Mouse (Mus musculus) CH12.LX (cell line): Measurements from ENCODE around the gene Col6a6. TPM values are rescaled to one million over a fixed set of nuclear protein-coding genes. Genes with fewer than 3 reads are reported as not detected.

Source experiments
- DNase-seq: peaks from one replicate; pipeline ENCODE4 v3.0.0-alpha.2; 2013; ENCODE audit errors: extremely low read depth
- H3K27ac ChIP-seq: 2 replicates; pipeline ENCODE4 v1.5.1; 2012; ENCODE audit warnings: low read depth, mild to moderate bottlenecking, control low read depth, moderate library complexity; ENCODE audit not compliant: insufficient read depth
- H3K27me3 ChIP-seq: replicated peaks from 2 replicates; pipeline ENCODE3; 2012; ENCODE audit warnings: inconsistent platforms
- H3K36me3 ChIP-seq, 2 experiments: replicated peaks in 1 of 2; 2 replicates each; pipeline versions ENCODE3 to v1.6.1; 2012; ENCODE audit warnings: inconsistent platforms in 1 of 2, low read length in 1 of 2, mild to moderate bottlenecking in 1 of 2, mixed read lengths in 1 of 2, moderate library complexity in 1 of 2; ENCODE audit not compliant: control insufficient read depth in 1 of 2, insufficient read depth in 1 of 2
- H3K4me1 ChIP-seq, 2 experiments: 2 replicates each; pipeline ENCODE4 v1.6.1; 2012; ENCODE audit warnings: inconsistent platforms in 1 of 2, moderate library complexity in 1 of 2; ENCODE audit not compliant: insufficient read depth in 2 of 2, control insufficient read depth in 1 of 2
- H3K4me2 ChIP-seq: 2 replicates; pipeline ENCODE4 v1.6.1; 2012; ENCODE audit warnings: low read depth, mild to moderate bottlenecking, control low read depth; ENCODE audit not compliant: poor library complexity, insufficient read depth, severe bottlenecking
- H3K4me3 ChIP-seq, 3 experiments: fragments of 150-350 bp in 1 of 3; sonication (generic) in 1 of 3; replicated peaks in 1 of 3; 2 replicates each; pipeline versions ENCODE3 to v1.5.1; 2011 to 2012; ENCODE audit warnings: low read depth in 2 of 3, low read length in 2 of 3, mild to moderate bottlenecking in 2 of 3, moderate library complexity in 2 of 3, control low read depth in 1 of 3, improper control_type of control experiment in 1 of 3, inconsistent platforms in 1 of 3, mixed read lengths in 1 of 3; ENCODE audit not compliant: poor library complexity in 1 of 3
- H3K79me2 ChIP-seq: replicated peaks from 2 replicates; pipeline ENCODE4 v1.6.1; 2012; ENCODE audit warnings: mild to moderate bottlenecking, moderate library complexity; ENCODE audit not compliant: control insufficient read depth, poor library complexity, insufficient read depth, severe bottlenecking; ENCODE audit errors: extremely low read depth
- H3K9ac ChIP-seq: 2 replicates; pipeline ENCODE4 v1.6.1; 2012; ENCODE audit warnings: low read depth, mild to moderate bottlenecking, control low read depth, moderate library complexity; ENCODE audit not compliant: insufficient read depth
- H3K9me3 ChIP-seq: replicated peaks from 2 replicates; pipeline ENCODE3; 2012; ENCODE audit warnings: low read length, inconsistent platforms, mixed read lengths
- BHLHE40 ChIP-seq: IDR thresholded peaks from 2 replicates; pipeline ENCODE4 v1.6.1; 2011; ENCODE audit warnings: mild to moderate bottlenecking, low read depth, low read length, improper control_type of control experiment
- E2F4 ChIP-seq: IDR thresholded peaks from 2 replicates; pipeline ENCODE4 v1.6.1; 2011; ENCODE audit warnings: low read depth, low read length, improper control_type of control experiment; ENCODE audit not compliant: insufficient replicate concordance
- ELF1 ChIP-seq: IDR thresholded peaks from 2 replicates; pipeline ENCODE4 v1.6.1; 2014; ENCODE audit warnings: low read depth, mild to moderate bottlenecking, inconsistent platforms, low read length, improper control_type of control experiment
- EP300 ChIP-seq: IDR thresholded peaks from 2 replicates; pipeline ENCODE4 v1.6.1; 2011; ENCODE audit warnings: low read length, improper control_type of control experiment
- ETS1 ChIP-seq: conservative IDR thresholded peaks from 2 replicates; pipeline ENCODE4 v1.6.1; 2012; ENCODE audit warnings: low read depth, mild to moderate bottlenecking, inconsistent platforms, low read length, improper control_type of control experiment, moderate library complexity
- IRF4 ChIP-seq: IDR thresholded peaks from 2 replicates; pipeline ENCODE4 v1.6.1; 2014; ENCODE audit warnings: low read depth, mild to moderate bottlenecking, inconsistent platforms, low read length, improper control_type of control experiment
- JUN ChIP-seq: IDR thresholded peaks from 2 replicates; pipeline ENCODE4 v1.6.1; 2011; ENCODE audit warnings: low read depth, mild to moderate bottlenecking, low read length, improper control_type of control experiment, moderate library complexity; ENCODE audit not compliant: insufficient read depth
- JUND ChIP-seq: conservative IDR thresholded peaks from 2 replicates; pipeline ENCODE4 v1.6.1; 2011; ENCODE audit warnings: low read depth, low read length, improper control_type of control experiment
- MAX ChIP-seq: IDR thresholded peaks from 2 replicates; pipeline ENCODE4 v1.6.1; 2011; ENCODE audit warnings: low read length, improper control_type of control experiment
- MAZ ChIP-seq: IDR thresholded peaks from 2 replicates; pipeline ENCODE4 v1.6.1; 2012; ENCODE audit warnings: low read depth, mild to moderate bottlenecking, inconsistent platforms, low read length, improper control_type of control experiment, moderate library complexity
- MEF2A ChIP-seq: IDR thresholded peaks from 2 replicates; pipeline ENCODE4 v1.6.1; 2014; ENCODE audit warnings: low read depth, mild to moderate bottlenecking, inconsistent platforms, low read length, improper control_type of control experiment, borderline replicate concordance
- PAX5 ChIP-seq: IDR thresholded peaks from 2 replicates; pipeline ENCODE4 v1.6.1; 2012; ENCODE audit warnings: low read length, inconsistent platforms, mixed read lengths
- RAD21 ChIP-seq: IDR thresholded peaks from 2 replicates; pipeline ENCODE4 v1.6.1; 2011; ENCODE audit warnings: low read depth, mild to moderate bottlenecking, low read length, improper control_type of control experiment, moderate library complexity
- RCOR1 ChIP-seq: conservative IDR thresholded peaks from 2 replicates; pipeline ENCODE4 v1.6.1; 2012; ENCODE audit warnings: low read depth, mild to moderate bottlenecking, inconsistent platforms, low read length, improper control_type of control experiment
- SIN3A ChIP-seq: IDR thresholded peaks from 2 replicates; pipeline ENCODE4 v1.6.1; 2012; ENCODE audit warnings: low read length, improper control_type of control experiment, inconsistent platforms
- TBP ChIP-seq: conservative IDR thresholded peaks from 2 replicates; pipeline ENCODE4 v1.6.1; 2011; ENCODE audit warnings: low read depth, low read length, improper control_type of control experiment
- TCF12 ChIP-seq: IDR thresholded peaks from 2 replicates; pipeline ENCODE4 v1.6.1; 2014; ENCODE audit warnings: low read depth, mild to moderate bottlenecking, inconsistent platforms, low read length, improper control_type of control experiment
- UBTF ChIP-seq: IDR thresholded peaks from 2 replicates; pipeline ENCODE4 v1.6.1; 2012; ENCODE audit warnings: low read depth, mild to moderate bottlenecking, inconsistent platforms, low read length, improper control_type of control experiment, moderate library complexity
- USF2 ChIP-seq: conservative IDR thresholded peaks from 2 replicates; pipeline ENCODE4 v1.6.1; 2011; ENCODE audit warnings: low read depth, low read length, improper control_type of control experiment
- ZC3H11A ChIP-seq: IDR thresholded peaks from 2 replicates; pipeline ENCODE4 v1.6.1; 2012; ENCODE audit warnings: low read depth, mild to moderate bottlenecking, inconsistent platforms, low read length, improper control_type of control experiment
- ZKSCAN1 ChIP-seq: IDR thresholded peaks from 2 replicates; pipeline ENCODE4 v1.6.1; 2012; ENCODE audit warnings: low read depth, inconsistent platforms, low read length, improper control_type of control experiment, borderline replicate concordance
- ZMIZ1 ChIP-seq: IDR thresholded peaks from 2 replicates; pipeline ENCODE4 v1.6.1; 2012; ENCODE audit warnings: low read depth, mild to moderate bottlenecking, inconsistent platforms, low read length, improper control_type of control experiment
- dilution Hi-C: fragments of 300-500 bp; cut with MboI; formaldehyde crosslinking; loops from 2 replicates; pipeline ENCODE4 v1.14.3; 2020; ENCODE audit warnings: low sequenced_read_pairs; ENCODE audit not compliant: extremely low pct_unique_long_range_greater_than_20kb, extremely low pct_ligation_motif_present
- in situ Hi-C: fragments of 300-500 bp; cut with MboI; formaldehyde crosslinking; loops from 3 replicates; pipeline ENCODE4 v1.14.3; 2019; ENCODE audit warnings: low sequenced_read_pairs, low pct_ligation_motif_present, low pct_unique_long_range_greater_than_20kb, mixed read lengths
- polyA plus RNA-seq: library from polyadenylated mRNA; unstranded; fragments of >175 nt; gene quantifications from 2 replicates; pipeline ENCODE4 v1.2.1, GENCODE M21; 2012; ENCODE audit warnings: low read depth; ENCODE audit not compliant: insufficient read length
- total RNA-seq, 2 experiments: library from RNA; depleted of rRNA; stranded (reverse); fragments of 300-350 nt in 1 of 2; fragments of >200 nt in 1 of 2; gene quantifications; 2 replicates each; pipeline ENCODE4 v1.2.3; 2012 to 2014

Gene Col6a6
- total and polyA plus RNA-seq, 3 experiments = not detected

DNA sequence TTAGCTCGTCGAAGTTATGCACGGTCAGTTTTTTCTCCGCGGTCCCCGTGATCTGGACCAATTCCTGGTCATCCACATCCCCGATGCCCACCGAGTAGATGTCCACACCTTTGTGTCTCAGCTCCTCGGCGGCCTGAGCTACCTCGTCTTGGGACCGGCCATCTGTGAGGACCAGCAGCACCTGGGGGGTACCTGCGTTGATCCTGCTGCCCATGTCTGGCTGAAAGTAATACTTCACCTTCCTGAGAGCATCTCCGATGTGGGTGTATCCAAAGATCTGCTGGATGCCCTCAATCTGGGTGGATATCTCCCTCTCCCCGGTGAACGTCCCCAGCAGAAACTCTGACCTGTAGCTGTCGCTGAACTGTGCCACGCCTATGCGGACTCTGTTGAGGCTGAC lies 53.6 kb downstream of the Col6a6 start:
- no peaks in the 10 kb centered on the region for H3K36me3 ChIP-seq
- TF ChIP-seq ELF1 (no peak), BHLHE40 (no peak), JUND (no peak), ZC3H11A (no peak), E2F4 (no peak), UBTF (no peak), TBP (no peak), IRF4 (no peak), RCOR1 (no peak)
- TF ChIP-seq, all 38 proteins: peak for 0
- H3K79me2 ChIP-seq = no peaks in the 10 kb centered on the region
- peaks cover 4% of the 10 kb centered on the region for H3K9me3 ChIP-seq
- dilution Hi-C loops = no loop called here
- H3K9ac ChIP-seq = no peak overlapping the region
- H3K4me2 ChIP-seq = no peak overlapping the region
- peaks cover 45% of the 10 kb centered on the region for H3K27me3 ChIP-seq
- in situ Hi-C loops = no loop called here
- no peak for DNase-seq
- no peak overlapping the region for H3K4me3 ChIP-seq
- peaks cover 5% of the 10 kb centered on the region in 2 experiments; a peak in 2 of 4 replicates for H3K4me1 ChIP-seq
- no peak overlapping the region for H3K27ac ChIP-seq

DNA sequence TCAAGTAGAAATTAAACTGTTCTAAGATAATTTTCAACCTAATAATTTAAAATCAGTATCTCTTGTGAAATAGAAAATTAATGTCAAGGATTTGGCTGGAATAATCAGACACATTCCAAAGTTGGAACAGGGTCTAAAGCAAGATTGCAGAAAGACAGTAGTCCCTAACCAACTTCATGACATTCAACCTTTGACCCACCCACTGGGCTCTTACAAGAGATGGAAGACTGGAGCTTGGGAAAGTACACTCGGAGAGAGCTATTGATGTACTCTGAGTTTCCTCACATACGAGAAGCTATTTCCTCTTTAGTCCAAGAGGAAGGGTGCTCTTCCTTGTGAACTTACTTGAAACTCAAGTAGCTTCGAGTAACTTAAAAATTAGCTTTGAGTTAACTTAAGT lies 56.6 kb downstream of the Col6a6 start:
- dilution Hi-C loops = no loop called here
- no peak for TF ChIP-seq MAX
- no peak for TF ChIP-seq RAD21
- TF ChIP-seq JUND = no peak
- no peak for TF ChIP-seq E2F4
- no peak for TF ChIP-seq SIN3A
- no peak for TF ChIP-seq TCF12
- TF ChIP-seq ETS1 = no peak
- TF ChIP-seq TBP = no peak
- TF ChIP-seq USF2 = no peak
- no peak for TF ChIP-seq ZMIZ1
- no peak for TF ChIP-seq EP300
- no peak for TF ChIP-seq IRF4
- no peak for TF ChIP-seq PAX5
- TF ChIP-seq ZKSCAN1 = no peak
- no peak for TF ChIP-seq JUN
- no peak for TF ChIP-seq MAZ
- no peak for TF ChIP-seq RCOR1
- no peak for TF ChIP-seq MEF2A
- Histone ChIP-seq H3K27ac (no peak overlapping the region), H3K9me3 (no peaks in the 10 kb centered on the region), H3K36me3 (no peaks in the 10 kb centered on the region), H3K9ac (no peak overlapping the region), H3K27me3 (peaks cover 59% of the 10 kb centered on the region), H3K4me2 (no peak overlapping the region), H3K4me1 (no peaks in the 10 kb centered on the region), H3K4me3 (no peak overlapping the region), H3K79me2 (no peaks in the 10 kb centered on the region)
- DNase-seq = no peak
- in situ Hi-C loops = no loop called here
